Comparison of ENCODE assay signal across 1 mouse cellular context in genomic region chr7:143583956-143584355, GRCm38 (mm10).
TF ChIP-seq lines count a peak whose summit lies in the region.

No protein-coding gene starts in this region.

TF ChIP-seq in MEL, 35 proteins besides CTCF, POLR2A, EP300 and RAD21 (continued from another document):
- TF ChIP-seq MAZ (IDR thresholded peaks at IDR 0.05; ENCODE audit: low read depth, low read length), result no peak
